Mouse (Mus musculus) heart, postnatal 0 days (tissue): ENCODE data around the gene Agbl3. TPM values are rescaled to one million over a fixed set of nuclear protein-coding genes. Genes with fewer than 3 reads are reported as not detected.

Experiments
- ATAC-seq: fragments of 200-750 bp; cut with Nextera tagmentation; 2 replicates; pipeline ENCODE4 v1.8.0; 2017; ENCODE audit warnings: low read depth, moderate number of reproducible peaks, moderate library complexity; ENCODE audit not compliant: insufficient read depth
- DNase-seq: peaks from one replicate; pipeline ENCODE4 v3.0.0-alpha.2; 2016; ENCODE audit warnings: low spot score
- H3K27ac ChIP-seq: fragments of 300-500 bp; sonication (generic); 2 replicates; pipeline ENCODE4 v1.5.1; 2014; ENCODE audit warnings: low read depth, mild to moderate bottlenecking
- H3K27me3 ChIP-seq: fragments of 300-500 bp; sonication (generic); 2 replicates; pipeline ENCODE4 v1.6.1; 2014; ENCODE audit warnings: low read length, mixed read lengths; ENCODE audit not compliant: control insufficient read depth, insufficient read depth
- H3K36me3 ChIP-seq: fragments of 300-500 bp; sonication (generic); replicated peaks from 2 replicates; pipeline ENCODE4 v1.6.1; 2014; ENCODE audit warnings: low read length, mixed read lengths; ENCODE audit not compliant: control insufficient read depth, insufficient read depth
- H3K4me1 ChIP-seq: fragments of 300-500 bp; sonication (generic); 2 replicates; pipeline ENCODE4 v1.6.1; 2014; ENCODE audit warnings: antibody characterized with exemption; ENCODE audit not compliant: control insufficient read depth, insufficient read depth
- H3K4me2 ChIP-seq: fragments of 300-500 bp; sonication (generic); 2 replicates; pipeline ENCODE4 v1.6.1; 2014; ENCODE audit warnings: low read depth, mild to moderate bottlenecking, low read length, moderate library complexity
- H3K4me3 ChIP-seq: fragments of 300-500 bp; sonication (generic); 2 replicates; pipeline ENCODE4 v1.5.1; 2014; ENCODE audit warnings: low read depth, low read length
- H3K9ac ChIP-seq: fragments of 300-500 bp; sonication (generic); replicated peaks from 2 replicates; pipeline ENCODE4 v1.6.1; 2014; ENCODE audit warnings: low read depth, low read length, mixed read lengths
- H3K9me3 ChIP-seq: fragments of 300-500 bp; sonication (generic); replicated peaks from 2 replicates; pipeline ENCODE4 v1.6.1; 2016; ENCODE audit warnings: low read length; ENCODE audit not compliant: control insufficient read depth
- CTCF ChIP-seq: IDR thresholded peaks from 2 replicates; pipeline ENCODE4 v1.5.1; 2016; ENCODE audit warnings: antibody characterized with exemption, control low read depth, low read depth
- EP300 ChIP-seq: IDR thresholded peaks from 2 replicates; pipeline ENCODE4 v1.6.1; 2016; ENCODE audit warnings: antibody characterized with exemption, low read depth
- WGBS: fragments of 180-500 bp; shearing (Covaris S2); extraction: QIAGEN DNeasy Blood & Tissue Kit; methylation state at CpG from one replicate; pipeline ENCODE4 v1.1.7; 2014; 5-methylcytosine and 5-hydroxymethylcytosine counted together
- polyA plus RNA-seq: library from polyadenylated mRNA; unstranded; fragments of >200 nt; fragmentation: Nextera tagmentation; extraction: Ambion mirVana; gene quantifications from 2 replicates; pipeline ENCODE4 v1.2.1, GENCODE M21; 2015
- total RNA-seq: library from RNA; depleted of rRNA; stranded (reverse); fragments of >200 nt; gene quantifications from 2 replicates; pipeline ENCODE4 v1.2.3, GENCODE M21; 2014; ENCODE audit warnings: low replicate concordance

The Agbl3 gene
- total and polyA plus RNA-seq, 2 experiments from 2014 or later = 3.6 to 7.9 TPM

GRCm38 (mm10) chr6:34879911-34880475 lies 99.8 kb downstream of the Agbl3 start:
- Histone ChIP-seq H3K4me3 (no peak overlapping the region), H3K36me3 (peaks cover 35% of the 10 kb centered on the region), H3K27me3 (no peaks in the 10 kb centered on the region), H3K9me3 (no peaks in the 10 kb centered on the region), H3K9ac (no peak overlapping the region), H3K4me1 (peaks cover 25% of the 10 kb centered on the region), H3K4me2 (no peak overlapping the region), H3K27ac (no peak overlapping the region)
- TF ChIP-seq EP300 (no peak), CTCF (peak; percentile 54)
- no peak for ATAC-seq
- WGBS = 56% methylated on average over 6 of the region's 6 CpGs
- no peak for DNase-seq

DNA sequence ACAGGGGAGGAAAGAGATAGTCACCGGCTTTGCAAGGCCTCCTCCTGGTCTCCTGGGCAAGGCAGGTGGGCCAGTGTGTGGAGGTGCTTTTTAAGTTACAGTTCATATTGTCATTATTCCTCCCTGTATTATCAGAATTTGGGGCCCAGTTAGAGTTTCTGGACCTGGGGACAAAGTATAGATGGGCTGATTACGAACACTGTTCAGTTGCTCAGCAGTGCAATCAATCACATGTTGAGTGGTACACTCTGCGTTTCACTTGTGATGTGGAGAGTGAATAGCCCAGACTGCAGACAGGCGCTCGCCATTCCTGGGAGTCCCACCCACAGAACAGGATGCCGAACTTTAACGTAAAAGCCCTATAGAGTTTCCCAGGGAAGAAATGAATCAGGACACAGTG lies 104.5 kb downstream of the Agbl3 start:
- no peaks in the 10 kb centered on the region for H3K4me1 ChIP-seq
- TF ChIP-seq CTCF (no peak), EP300 (no peak)
- no peaks in the 10 kb centered on the region for H3K27me3 ChIP-seq
- ATAC-seq = no peak
- H3K4me2 ChIP-seq = no peak overlapping the region
- peaks cover 78% of the 10 kb centered on the region for H3K36me3 ChIP-seq
- no peak overlapping the region for H3K9ac ChIP-seq
- no peak overlapping the region for H3K4me3 ChIP-seq
- no peak for DNase-seq
- 81% methylated on average over 7 of the region's 7 CpGs for WGBS
- H3K27ac ChIP-seq = no peak overlapping the region
- no peaks in the 10 kb centered on the region for H3K9me3 ChIP-seq

- Histone ChIP-seq H3K9ac (no peak overlapping the region), H3K4me3 (no peak overlapping the region), H3K9me3 (no peaks in the 10 kb centered on the region), H3K4me2 (no peak overlapping the region), H3K4me1 (no peaks in the 10 kb centered on the region), H3K36me3 (peaks cover 86% of the 10 kb centered on the region), H3K27ac (no peak overlapping the region), H3K27me3 (no peaks in the 10 kb centered on the region)
- ATAC-seq (peak; percentile 22; the same call in 1 of the 2 replicates), DNase-seq (no peak)
- 63% methylated on average over 6 of the region's 6 CpGs for WGBS
- TF ChIP-seq CTCF (no peak), EP300 (no peak)
These were observed 107.1 kb downstream of the Agbl3 start for GRCm38 (mm10) chr6:34887131-34887850.

DNA sequence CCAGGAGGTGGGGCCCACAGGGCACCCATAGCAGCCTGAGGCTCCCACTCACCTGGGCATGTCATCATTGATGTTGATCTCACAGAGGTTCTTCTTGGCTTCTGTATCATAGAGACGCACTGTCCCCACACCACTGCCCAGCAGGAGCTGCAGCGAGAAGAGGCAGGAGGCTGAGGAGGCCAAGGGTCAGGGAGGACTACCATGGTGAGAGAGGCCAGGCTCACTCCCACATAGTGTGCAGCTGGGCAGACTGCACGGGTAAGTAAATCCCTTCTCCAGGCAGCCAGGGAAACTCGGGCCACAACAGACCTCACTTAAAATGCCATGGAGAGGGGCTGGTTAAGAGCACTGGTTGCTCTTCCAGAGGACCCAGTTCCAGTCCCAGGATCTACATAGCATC lies 109.0 kb downstream of the Agbl3 start:
- H3K36me3 ChIP-seq = peaks cover 92% of the 10 kb centered on the region
- no peak for ATAC-seq
- WGBS = 65% methylated on average over 4 of the region's 4 CpGs

DNA sequence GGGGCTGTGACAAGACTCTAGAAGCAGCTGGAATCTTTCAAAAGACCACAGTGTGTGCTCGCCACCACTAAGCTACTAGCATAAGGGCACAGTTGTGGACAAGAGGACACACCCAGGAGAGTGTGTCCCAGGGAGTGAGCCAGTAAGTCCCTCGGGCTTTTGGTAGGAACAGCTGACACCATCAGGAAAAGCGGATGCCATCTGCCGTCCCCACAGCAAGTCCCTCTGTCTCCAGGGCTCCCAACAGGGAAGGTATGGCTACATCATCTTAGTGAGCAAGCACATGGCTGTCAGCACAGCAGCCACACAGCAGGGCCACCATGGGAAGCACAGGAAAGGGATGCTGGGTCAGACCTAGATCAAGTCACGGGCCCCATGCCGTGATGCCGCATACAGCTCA lies 115.3 kb downstream of the Agbl3 start:
- Histone ChIP-seq H3K4me3 (no peak overlapping the region), H3K9me3 (no peaks in the 10 kb centered on the region), H3K27me3 (no peaks in the 10 kb centered on the region), H3K27ac (no peak overlapping the region), H3K9ac (no peak overlapping the region), H3K4me2 (no peak overlapping the region), H3K4me1 (peaks cover 14% of the 10 kb centered on the region), H3K36me3 (peaks cover 68% of the 10 kb centered on the region)
- DNase-seq (no peak), ATAC-seq (no peak)
- TF ChIP-seq CTCF = no peak
- no peak for TF ChIP-seq EP300
- 79% methylated on average over 7 of the region's 7 CpGs for WGBS

More for the DNA sequence above, 109.0 kb downstream of the Agbl3 start:
- no peak overlapping the region for H3K27ac ChIP-seq
- no peak overlapping the region for H3K4me3 ChIP-seq
- no peak overlapping the region for H3K4me2 ChIP-seq
- no peaks in the 10 kb centered on the region for H3K9me3 ChIP-seq
- no peaks in the 10 kb centered on the region for H3K4me1 ChIP-seq
- TF ChIP-seq EP300 = no peak
- no peak for TF ChIP-seq CTCF
- H3K27me3 ChIP-seq = no peaks in the 10 kb centered on the region
- no peak overlapping the region for H3K9ac ChIP-seq
- no peak for DNase-seq
